Mouse (Mus musculus): ENCODE measurements around the gene Acpp.

Acpp gene

DNA sequence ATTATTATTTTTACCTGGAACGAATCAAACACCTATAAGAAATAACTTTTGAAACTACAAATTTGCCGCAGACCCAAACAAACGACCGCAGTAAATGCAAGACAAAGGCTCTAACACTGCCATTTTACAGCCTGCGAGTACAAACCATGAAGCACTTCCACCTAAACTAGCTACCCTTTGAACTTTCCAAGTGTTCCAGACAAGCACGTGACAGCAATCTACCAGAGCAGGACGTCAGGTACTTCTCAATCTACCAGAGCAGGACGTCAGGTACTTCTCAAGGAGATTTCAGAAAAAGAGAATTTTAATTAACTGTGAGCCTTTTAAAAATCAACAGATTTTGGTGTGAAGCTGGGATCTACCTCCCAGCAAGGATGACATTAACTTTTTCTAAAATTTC lies 86.4 kb downstream of the Acpp start:
- DNase-seq = peak; percentile 89

DNA sequence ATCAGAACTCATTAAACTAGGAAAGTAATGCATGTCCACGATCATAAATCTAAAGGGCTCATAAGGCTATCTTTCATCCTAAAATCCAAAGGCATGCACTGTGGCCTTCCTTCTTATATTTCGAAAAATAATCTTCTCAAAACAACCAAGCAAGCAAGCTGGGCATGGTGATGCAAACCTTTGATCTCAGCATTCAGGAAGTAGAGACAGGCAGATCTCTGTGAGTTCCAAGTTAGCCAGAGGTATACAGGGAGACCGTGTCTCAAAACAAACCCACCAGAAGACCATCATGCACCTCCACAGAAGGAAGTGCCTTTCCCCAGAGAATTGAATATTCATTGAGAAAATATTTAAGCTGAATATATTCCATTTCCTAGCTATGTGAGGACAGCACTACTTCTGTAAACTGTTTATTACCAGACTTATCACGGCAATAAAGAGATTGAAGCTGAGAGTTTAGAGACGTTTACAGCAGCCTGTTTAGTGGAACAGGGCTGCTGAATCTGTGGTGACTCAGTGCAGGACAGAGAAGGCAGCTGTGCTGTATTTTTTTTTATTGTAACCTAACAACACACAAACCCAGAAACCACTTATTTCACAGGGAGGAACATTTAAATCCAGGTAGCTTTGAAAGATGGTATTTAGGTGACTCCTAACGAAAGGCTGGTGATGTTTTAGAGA lies 90.1 kb downstream of the Acpp start:
- no peak for DNase-seq

DNA sequence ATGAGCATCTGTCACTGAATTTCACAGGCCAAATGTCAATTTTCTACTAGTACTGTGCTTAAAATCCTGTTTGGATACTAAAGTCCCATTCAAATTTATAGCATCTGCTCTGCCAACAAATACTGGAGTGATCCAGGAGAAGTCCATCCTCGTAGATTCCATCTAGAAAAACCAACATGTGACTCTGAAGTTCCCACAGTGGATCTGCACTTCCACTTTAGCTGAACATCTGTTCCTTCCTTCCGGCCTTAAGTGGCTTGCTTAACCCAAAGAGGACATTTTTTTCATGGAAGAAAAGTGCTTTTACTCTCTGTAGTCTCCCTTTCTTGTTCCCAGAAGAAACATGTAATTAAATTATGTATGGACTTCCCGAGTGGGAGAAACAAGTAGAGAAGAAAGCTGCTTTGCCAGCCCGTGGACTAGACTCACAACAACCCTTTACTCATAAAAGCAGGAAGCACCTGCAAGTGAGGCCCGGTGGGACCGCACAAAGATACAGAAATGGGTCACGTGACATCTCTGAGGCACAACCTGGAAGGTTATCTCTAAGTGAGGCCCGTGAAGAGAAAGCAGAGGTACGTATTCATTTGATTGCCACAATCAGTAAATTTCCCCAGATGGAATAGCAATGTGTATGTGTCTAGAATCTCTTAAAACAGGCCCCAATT lies 93.6 kb downstream of the Acpp start:
- no peak for DNase-seq

DNA sequence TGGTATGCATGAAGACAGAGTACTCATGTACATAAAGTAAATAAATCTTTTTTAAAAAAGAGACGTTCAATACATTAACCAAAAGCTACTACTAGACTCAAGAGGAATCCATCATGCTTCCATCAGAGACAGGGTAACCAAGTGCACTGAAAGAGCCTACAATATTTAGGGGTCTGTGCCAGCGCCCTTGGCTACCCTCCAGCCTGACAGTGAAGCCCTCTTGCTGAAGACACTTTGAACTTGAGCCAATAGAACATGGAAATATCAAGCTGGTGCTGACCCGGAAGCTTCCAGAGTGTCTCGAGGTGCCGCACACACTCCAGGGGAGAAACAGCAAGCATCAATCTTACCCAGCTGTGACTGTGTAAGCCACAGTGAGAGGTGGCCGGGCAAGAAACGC lies 97.4 kb downstream of the Acpp start:
- no peak for DNase-seq

DNA sequence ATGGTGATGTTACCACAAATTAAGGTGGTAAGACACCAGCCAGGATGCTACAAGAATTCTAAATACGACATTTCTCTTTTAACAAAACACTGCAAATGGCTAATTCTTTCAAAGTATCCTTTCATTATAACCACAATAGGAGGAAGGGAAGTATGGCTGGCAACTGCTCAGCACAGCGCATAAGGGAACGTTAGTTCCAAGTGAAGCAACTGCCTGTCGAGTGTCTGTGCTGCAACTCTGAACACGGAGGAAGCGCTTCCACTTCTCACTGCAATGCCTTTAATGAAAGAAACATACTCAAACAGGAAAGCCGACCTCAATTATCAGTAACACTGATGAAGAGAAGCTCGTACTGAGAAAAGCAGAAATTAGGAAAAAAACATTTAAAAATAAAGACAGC lies 98.5 kb downstream of the Acpp start:
- DNase-seq = no peak
